Mouse (Mus musculus) Patski (cell line): ENCODE results near the gene Ccr3. TPM values are rescaled to one million over a fixed set of nuclear protein-coding genes. Genes with fewer than 3 reads are reported as not detected.

ENCODE experiments used
- ATAC-seq: fragments of 100-300 bp; one replicate; pipeline ENCODE4 v1.8.0; 2021
- CTCF ChIA-PET: fragments of 350-600 bp; sonication (Branson Sonifier 250); formaldehyde crosslinking; loops from one replicate; lab custom pipeline; 2022; ENCODE audit warnings: inconsistent platforms; lab: Charles Lee
- POLR2A ChIA-PET: fragments of 350-600 bp; sonication (Branson Sonifier 250); formaldehyde crosslinking; loops from one replicate; lab custom pipeline; 2022; ENCODE audit warnings: antibody characterized with exemption, inconsistent platforms; lab: Charles Lee
- DNase-seq: peaks from one replicate; pipeline ENCODE4 v3.0.0-alpha.2; 2011; ENCODE audit warnings: low read depth, low spot score
- H3K27me3 ChIP-seq: fragments of 371-371 bp; one replicate; pipeline ENCODE4 v1.5.1; 2021
- CTCF ChIP-seq: fragments of 100-300 bp; IDR thresholded peaks from one replicate; pipeline ENCODE4 v1.5.1; 2021
- in situ Hi-C: fragments of 300-500 bp; cut with MboI; formaldehyde crosslinking; loops from 3 replicates; pipeline ENCODE4 v1.11.1; 2018; ENCODE audit warnings: low pct_unique_long_range_greater_than_20kb, mixed read lengths
- polyA plus RNA-seq: library from polyadenylated mRNA; unstranded; gene quantifications from one replicate; pipeline ENCODE4 v1.2.3, GENCODE M21; 2021

Gene Ccr3
- polyA plus RNA-seq, 1 experiment from 2014 or later, result not detected

DNA sequence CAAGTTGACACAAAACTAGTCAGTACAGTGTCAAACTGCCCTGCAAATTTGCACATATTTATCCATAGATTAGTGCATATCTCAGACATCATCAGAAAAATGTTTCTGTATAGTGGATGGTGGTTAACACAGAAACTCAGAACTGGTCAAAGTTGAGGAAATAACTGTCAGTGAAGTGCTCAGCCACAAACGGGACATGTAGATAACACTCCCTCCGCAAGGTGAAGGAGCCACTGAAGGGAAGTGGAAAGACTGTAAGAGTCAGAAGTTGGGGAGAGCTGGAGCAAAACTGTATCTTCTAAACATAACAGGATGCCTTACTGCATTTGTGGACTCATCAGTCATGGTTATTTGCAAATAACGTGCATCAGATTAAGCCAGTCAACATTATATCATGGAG is 24.1 kb upstream of the Ccr3 start:
- ATAC-seq (no peak), DNase-seq (no peak)
- H3K27me3 ChIP-seq, result no peaks in the 10 kb centered on the region
- ChIA-PET POLR2A (no interaction called here), CTCF (no interaction called here)
- in situ Hi-C loops, result no loop called here
- TF ChIP-seq CTCF, result no peak

DNA sequence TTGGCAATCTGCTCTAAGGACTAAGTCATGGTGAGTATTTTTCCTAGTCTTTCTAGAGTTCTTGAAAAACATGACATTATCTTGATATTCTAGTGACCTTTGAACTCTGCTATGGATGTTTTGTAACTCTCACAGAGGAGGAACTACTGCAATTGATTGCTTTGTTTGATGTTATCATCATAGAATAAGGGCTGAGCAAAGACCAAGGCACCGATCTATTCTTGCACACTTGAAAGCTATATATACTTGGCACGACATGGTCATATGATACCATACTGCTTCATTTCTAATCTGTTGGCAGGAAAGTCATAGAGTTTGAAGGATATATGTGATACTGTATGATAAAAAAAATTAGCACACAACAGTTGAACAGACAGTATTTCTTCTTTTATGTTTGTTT is 22.0 kb upstream of the Ccr3 start:
- POLR2A ChIA-PET, result no interaction called here

GRCm38 (mm10) chr9:124012691-124013090 is 9.1 kb upstream of the Ccr3 start:
- ATAC-seq (no peak), DNase-seq (no peak)
- H3K27me3 ChIP-seq, result no peaks in the 10 kb centered on the region
- ChIA-PET POLR2A (no interaction called here), CTCF (no interaction called here)
- in situ Hi-C loops, result no loop called here
- TF ChIP-seq CTCF, result no peak

More for the DNA sequence above, 22.0 kb upstream of the Ccr3 start:
- in situ Hi-C loops, result no loop called here
- no peaks in the 10 kb centered on the region for H3K27me3 ChIP-seq
- TF ChIP-seq CTCF, result no peak
- no peak for ATAC-seq
- CTCF ChIA-PET, result no interaction called here
- no peak for DNase-seq

DNA sequence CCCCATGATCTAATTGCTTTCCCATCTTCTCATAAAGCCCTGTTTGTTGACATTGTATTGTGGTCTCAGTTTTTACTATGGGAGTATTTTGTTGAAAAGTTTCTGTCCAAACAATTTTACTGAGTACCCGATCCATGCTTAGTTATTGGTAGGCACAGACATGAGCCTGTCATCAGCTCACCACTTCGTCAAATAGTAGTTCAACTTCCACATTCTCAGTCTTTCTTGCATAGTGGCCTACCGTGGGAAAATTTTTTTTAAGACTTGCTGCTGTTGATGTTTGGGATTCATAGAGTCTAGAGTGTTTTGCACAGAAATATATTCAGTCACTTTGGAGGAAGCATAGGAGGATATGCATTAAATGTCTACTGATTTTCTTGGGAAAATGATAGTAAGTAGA is 8.5 kb upstream of the Ccr3 start:
- no peaks in the 10 kb centered on the region for H3K27me3 ChIP-seq
- no peak for DNase-seq
- no peak for TF ChIP-seq CTCF
- ChIA-PET CTCF (no interaction called here), POLR2A (no interaction called here)
- ATAC-seq, result no peak
- in situ Hi-C loops, result no loop called here

GRCm38 (mm10) chr9:124014985-124015652 is 6.7 kb upstream of the Ccr3 start:
- no peak for DNase-seq
- in situ Hi-C loops, result no loop called here
- POLR2A ChIA-PET, result no interaction called here
- H3K27me3 ChIP-seq, result no peaks in the 10 kb centered on the region
- no peak for ATAC-seq
- no peak for TF ChIP-seq CTCF
- CTCF ChIA-PET, result no interaction called here

- in situ Hi-C loops, result no loop called here
- no peaks in the 10 kb centered on the region for H3K27me3 ChIP-seq
- no peak for DNase-seq
- ChIA-PET CTCF (no interaction called here), POLR2A (no interaction called here)
- no peak for ATAC-seq
- TF ChIP-seq CTCF, result no peak
Measured at GRCm38 (mm10) chr9:124016048-124016447, 5.7 kb upstream of the Ccr3 start.

DNA sequence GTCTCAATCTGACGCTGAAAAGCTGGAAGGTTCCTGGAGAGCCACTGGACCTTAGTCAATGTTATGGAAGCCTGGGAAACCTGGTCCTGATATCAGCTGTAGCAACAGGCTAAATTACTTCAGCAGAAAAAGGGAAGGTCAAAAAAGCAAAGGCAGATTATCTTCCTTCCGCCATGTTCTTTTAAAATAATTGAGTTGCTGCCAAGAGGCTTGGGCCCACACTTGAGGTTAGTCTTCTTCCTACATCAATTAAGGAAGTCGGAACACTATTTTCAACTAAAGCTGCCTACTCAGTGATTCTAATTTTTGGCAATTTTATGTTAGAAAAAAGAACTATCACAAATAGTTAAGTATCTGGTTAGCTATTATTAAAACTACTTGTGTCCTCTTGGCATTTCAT is 1.9 kb upstream of the Ccr3 start:
- DNase-seq (no peak), ATAC-seq (no peak)
- in situ Hi-C loops, result no loop called here
- POLR2A ChIA-PET, result no interaction called here
- CTCF ChIA-PET, result no interaction called here
- TF ChIP-seq CTCF, result no peak
- H3K27me3 ChIP-seq, result peaks cover 8% of the 10 kb centered on the region

GRCm38 (mm10) chr9:124033345-124033744 is 11.6 kb downstream of the Ccr3 start:
- in situ Hi-C loops, result no loop called here
- no peaks in the 10 kb centered on the region for H3K27me3 ChIP-seq
- ATAC-seq, result no peak
- ChIA-PET POLR2A (no interaction called here), CTCF (no interaction called here)
- no peak for DNase-seq
- peak; percentile 52 for TF ChIP-seq CTCF

- DNase-seq (no peak), ATAC-seq (no peak)
- ChIA-PET CTCF (no interaction called here), POLR2A (no interaction called here)
- in situ Hi-C loops, result no loop called here
- no peaks in the 10 kb centered on the region for H3K27me3 ChIP-seq
- no peak for TF ChIP-seq CTCF
Measured at GRCm38 (mm10) chr9:124037707-124038106, 15.9 kb downstream of the Ccr3 start.

DNA sequence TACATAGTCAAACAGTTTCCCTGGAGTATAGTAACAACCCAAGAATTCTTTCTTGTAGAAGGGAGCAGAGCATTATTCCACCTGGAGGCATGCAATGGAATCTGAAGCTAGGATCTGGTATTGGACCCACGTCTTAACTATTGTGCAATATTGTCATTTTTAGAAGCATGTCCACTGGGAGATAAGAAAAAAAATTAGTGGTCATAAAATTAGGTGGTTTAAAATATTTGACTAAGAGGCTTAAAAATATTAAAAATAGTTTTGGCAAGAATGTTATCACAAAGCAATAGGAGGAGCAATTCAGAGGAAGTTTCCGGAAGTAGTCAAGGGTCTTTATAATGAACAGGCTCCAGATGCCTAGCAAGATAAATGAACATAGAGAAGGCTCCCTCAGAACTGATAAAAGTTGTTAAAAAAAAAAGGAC is 16.4 kb downstream of the Ccr3 start:
- DNase-seq (no peak), ATAC-seq (no peak)
- POLR2A ChIA-PET, result no interaction called here
- H3K27me3 ChIP-seq, result no peaks in the 10 kb centered on the region
- no peak for TF ChIP-seq CTCF
- in situ Hi-C loops, result no loop called here
- CTCF ChIA-PET, result no interaction called here

DNA sequence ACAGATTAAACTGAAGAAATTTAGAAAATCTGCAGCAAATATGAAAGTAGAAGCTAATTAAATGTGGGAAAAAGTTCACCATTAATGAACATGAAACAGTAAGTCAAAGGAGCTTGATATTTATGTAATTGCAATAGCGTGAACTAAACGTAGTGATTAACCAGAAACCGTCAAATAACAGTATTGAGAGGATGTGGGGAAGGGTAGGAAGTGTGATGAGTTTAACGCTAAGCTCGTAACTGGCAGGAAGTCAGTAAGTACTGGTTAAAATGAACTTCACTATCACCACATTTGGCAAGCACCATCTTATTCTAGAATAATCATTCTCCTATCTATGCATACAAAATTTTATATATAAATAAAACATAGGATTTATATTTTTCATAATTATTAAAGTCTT is 17.2 kb downstream of the Ccr3 start:
- H3K27me3 ChIP-seq, result no peaks in the 10 kb centered on the region
- DNase-seq, result no peak
- in situ Hi-C loops, result no loop called here
- TF ChIP-seq CTCF, result no peak
- ChIA-PET CTCF (no interaction called here), POLR2A (no interaction called here)
- ATAC-seq, result no peak

GRCm38 (mm10) chr9:124040932-124041331 is 19.2 kb downstream of the Ccr3 start:
- in situ Hi-C loops, result no loop called here
- DNase-seq, result no peak
- ChIA-PET CTCF (no interaction called here), POLR2A (no interaction called here)
- no peaks in the 10 kb centered on the region for H3K27me3 ChIP-seq
- no peak for TF ChIP-seq CTCF
- ATAC-seq, result no peak
